Mouse (Mus musculus): ENCODE data around the gene Esp23. TPM values are rescaled to one million over a fixed set of nuclear protein-coding genes. Genes with fewer than 3 reads are reported as not detected.
"Not testable (repeated sequence)": the region's sequence is repeated elsewhere in the genome, so short reads cannot be mapped to it uniquely, and the experiment has no call there.

The Esp23 gene
- total RNA-seq (2015; ENCODE audit: low replicate concordance) (not detected in 2 replicates), total RNA-seq (2017; ENCODE audit: low replicate concordance) (not detected in 2 replicates)

GRCm38 (mm10) chr17:39076937-39077336 lies at the start of gene Esp23:
TSS of gene Esp23 (minus strand) at chr17:39077037.
- ATAC-seq (replicated peaks; ENCODE audit: low FRiP score, poor library complexity, severe bottlenecking): no peak

- not testable (repeated sequence) for ATAC-seq (replicated peaks; ENCODE audit: low FRiP score, poor library complexity, severe bottlenecking)
These were observed 30.3 kb upstream of the Esp23 start for GRCm38 (mm10) chr17:39107126-39107525.

- no peak for ATAC-seq (replicated peaks; ENCODE audit: low FRiP score, poor library complexity, severe bottlenecking)
These were observed 18.2 kb upstream of the Esp23 start, which contains the start of gene Esp22 for GRCm38 (mm10) chr17:39095034-39095433. TSS of gene Esp22 (plus strand) at chr17:39095334.

DNA sequence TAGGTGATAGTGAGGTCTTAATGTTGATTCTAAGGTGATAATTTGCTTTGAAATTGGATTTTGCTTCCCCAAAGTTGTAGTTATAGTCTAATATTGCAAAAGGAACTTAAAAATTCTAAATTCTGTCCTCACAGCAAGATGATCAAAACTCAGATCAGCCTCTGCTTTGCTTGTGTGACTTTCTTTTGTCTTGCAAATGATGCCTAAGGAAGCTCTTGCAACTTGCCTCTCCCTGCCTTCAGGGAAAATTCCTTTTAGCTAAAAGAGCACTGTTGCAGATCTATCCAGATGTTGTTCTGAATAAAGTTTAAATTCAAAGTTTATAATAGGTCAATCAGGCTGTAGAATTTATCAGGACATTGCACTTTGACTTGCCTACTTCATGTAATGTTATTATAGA lies 13.2 kb downstream of the Esp23 start:
- ATAC-seq (replicated peaks; ENCODE audit: low FRiP score, poor library complexity, severe bottlenecking): no peak

GRCm38 (mm10) chr17:39043241-39043640 lies 33.6 kb downstream of the Esp23 start, which contains the start of gene Gm21903:
TSS of gene Gm21903 (minus strand) at chr17:39043341.
- ATAC-seq (replicated peaks; ENCODE audit: low FRiP score, poor library complexity, severe bottlenecking): no peak

DNA sequence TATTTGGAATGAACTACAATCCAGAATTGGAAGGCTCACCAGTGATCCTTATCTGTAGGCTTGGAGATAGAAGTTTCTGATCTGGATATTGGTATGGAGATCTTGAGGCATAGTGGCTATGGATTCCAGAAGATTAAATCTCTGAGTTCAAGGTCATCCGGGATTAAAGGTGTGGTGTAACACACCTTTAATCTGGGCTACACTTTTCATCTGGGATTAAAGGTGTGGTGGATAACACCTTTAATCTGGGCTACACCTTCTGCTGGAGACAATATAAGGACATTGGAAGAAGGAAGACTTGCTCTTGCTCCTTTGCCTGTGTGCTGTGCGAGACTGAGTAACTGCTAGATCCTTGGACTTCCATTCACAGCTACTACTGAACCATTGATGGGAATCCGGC lies 40.4 kb downstream of the Esp23 start, which contains the start of gene Esp24:
Gene Esp24 (plus strand): TSS at position 301 of the 400 bp plus-strand sequence.
- not testable (repeated sequence) for ATAC-seq (replicated peaks; ENCODE audit: low FRiP score, poor library complexity, severe bottlenecking)

Other genes starting within 250 kb of the Esp23 start
- gene Esp24, start 40.3 kb downstream of the Esp23 start, total RNA-seq (2015; ENCODE audit: low replicate concordance): not detected in 2 replicates
- not detected in 2 replicates for gene Esp24, start 40.3 kb downstream of the Esp23 start, total RNA-seq (2017; ENCODE audit: low replicate concordance)
- gene Gm21903, start 33.7 kb downstream of the Esp23 start, total RNA-seq (2015; ENCODE audit: low replicate concordance): not detected in 2 replicates
- not detected in 2 replicates for gene Gm21903, start 33.7 kb downstream of the Esp23 start, total RNA-seq (2017; ENCODE audit: low replicate concordance)
- gene Esp22, start 18.3 kb upstream of the Esp23 start, total RNA-seq (2015; ENCODE audit: low replicate concordance): not detected in 2 replicates
- gene Esp22, start 18.3 kb upstream of the Esp23 start, total RNA-seq (2017; ENCODE audit: low replicate concordance): not detected in 2 replicates

Data from erythroblast, adult 5-6 weeks (primary cell).